Mouse (Mus musculus) limb, embryonic 11.5 days (tissue): ENCODE results near the gene Gm21761. TPM values are rescaled to one million over a fixed set of nuclear protein-coding genes. Genes with fewer than 3 reads are reported as not detected.
"Not testable (repeated sequence)": the region's sequence is repeated elsewhere in the genome, so short reads cannot be mapped to it uniquely, and the experiment has no call there.

Source experiments
- ATAC-seq: fragments of 200-750 bp; cut with Nextera tagmentation; 2 replicates; pipeline ENCODE4 v1.8.0; 2017; ENCODE audit warnings: low read depth; ENCODE audit not compliant: insufficient number of reproducible peaks, low FRiP score, low TSS enrichment
- DNase-seq: peaks from one replicate; pipeline ENCODE4 v3.0.0-alpha.2; 2015; ENCODE audit warnings: low spot score
- H3K27ac ChIP-seq: fragments of 300-500 bp; sonication (generic); replicated peaks from 2 replicates; pipeline ENCODE4 v1.5.1; 2014; ENCODE audit warnings: low read depth, mild to moderate bottlenecking, low read length
- H3K27me3 ChIP-seq: fragments of 300-500 bp; sonication (generic); 2 replicates; pipeline ENCODE4 v1.6.1; 2014; ENCODE audit warnings: mild to moderate bottlenecking, low read length, mixed read lengths; ENCODE audit not compliant: control insufficient read depth, insufficient read depth
- H3K36me3 ChIP-seq: fragments of 300-500 bp; sonication (generic); 2 replicates; pipeline ENCODE4 v1.6.1; 2014; ENCODE audit warnings: mild to moderate bottlenecking, low read length, moderate library complexity, mixed read lengths; ENCODE audit not compliant: control insufficient read depth, insufficient read depth
- H3K4me1 ChIP-seq: fragments of 300-500 bp; sonication (generic); 2 replicates; pipeline ENCODE4 v1.6.1; 2014; ENCODE audit warnings: low read length, mixed read lengths; ENCODE audit not compliant: control insufficient read depth, insufficient read depth
- H3K4me2 ChIP-seq: fragments of 300-500 bp; sonication (generic); 2 replicates; pipeline ENCODE4 v1.6.1; 2014; ENCODE audit warnings: low read depth, mild to moderate bottlenecking, moderate library complexity; ENCODE audit not compliant: severe bottlenecking
- H3K4me3 ChIP-seq: fragments of 300-500 bp; sonication (generic); 2 replicates; pipeline ENCODE4 v1.5.1; 2014; ENCODE audit warnings: low read depth, low read length
- H3K9ac ChIP-seq: fragments of 300-500 bp; sonication (generic); 2 replicates; pipeline ENCODE4 v1.6.1; 2014; ENCODE audit warnings: mild to moderate bottlenecking, low read length
- H3K9me3 ChIP-seq: fragments of 300-500 bp; sonication (generic); 2 replicates; pipeline ENCODE4 v1.6.1; 2016; ENCODE audit warnings: low read length; ENCODE audit not compliant: control insufficient read depth
- WGBS: fragments of 180-500 bp; shearing (Covaris S2); extraction: QIAGEN DNeasy Blood & Tissue Kit; methylation state at CpG from one replicate; pipeline ENCODE4 v1.1.7; 2014; 5-methylcytosine and 5-hydroxymethylcytosine counted together
- polyA plus RNA-seq: library from polyadenylated mRNA; unstranded; fragments of >200 nt; fragmentation: Nextera tagmentation; extraction: Ambion mirVana; gene quantifications from 2 replicates; pipeline ENCODE4 v1.2.1, GENCODE M21; 2014

Gene Gm21761
- not detected in 2 replicates for polyA plus RNA-seq

DNA sequence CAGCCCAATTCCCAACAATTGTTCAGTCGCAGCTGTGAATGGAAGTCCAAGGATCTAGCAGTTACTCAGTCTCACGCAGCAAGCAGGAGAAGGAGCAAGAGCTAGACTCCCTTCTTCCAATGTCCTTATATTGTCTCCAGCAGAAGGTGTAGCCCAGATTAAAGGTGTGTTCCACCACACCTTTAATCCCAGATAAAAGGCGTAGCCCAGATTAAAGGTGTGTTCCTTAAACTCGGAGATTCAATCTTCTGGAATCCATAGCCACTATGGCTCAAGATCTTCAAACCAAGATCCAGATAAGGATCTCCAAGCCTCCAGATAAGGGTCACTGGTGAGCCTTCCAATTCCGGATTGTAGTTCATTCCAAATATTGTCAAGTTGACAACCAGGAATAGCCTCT, at the start of gene Gm21761:
Gene Gm21761, minus strand, starts transcription at position 101 of the 400 bp plus-strand sequence.
- H3K4me3 ChIP-seq, H3K4me1 ChIP-seq, H3K9me3 ChIP-seq, H3K4me2 ChIP-seq, H3K27ac ChIP-seq, ATAC-seq, DNase-seq, H3K9ac ChIP-seq, H3K27me3 ChIP-seq, H3K36me3 ChIP-seq: not testable (repeated sequence)
- WGBS = no CpG with 5 or more reads among the region's 5 CpGs

DNA sequence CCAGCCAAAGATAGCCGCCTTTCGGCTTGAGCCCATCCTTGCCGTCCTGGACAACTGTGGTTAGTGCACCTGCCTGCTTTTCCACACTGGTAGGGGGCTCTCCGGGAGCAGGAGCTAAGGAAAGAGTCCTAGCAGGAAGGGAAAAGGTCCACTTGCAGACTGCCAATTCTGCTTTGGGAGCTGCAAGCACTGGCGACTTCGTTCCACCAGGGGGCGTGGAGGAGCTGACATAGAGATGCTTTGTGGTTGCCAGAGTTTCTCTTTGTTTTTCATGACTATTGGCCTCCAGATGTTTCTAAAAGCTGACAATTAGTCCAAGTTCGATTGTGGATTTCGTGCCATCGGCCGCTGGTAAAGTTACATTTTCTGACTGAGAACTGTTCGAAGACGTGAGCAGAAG, 40.1 kb upstream of the Gm21761 start:
- no CpG with 5 or more reads among the region's 13 CpGs for WGBS
- not testable (repeated sequence) for H3K4me2 ChIP-seq, H3K36me3 ChIP-seq, H3K27me3 ChIP-seq, ATAC-seq, H3K27ac ChIP-seq, H3K4me1 ChIP-seq, DNase-seq, H3K4me3 ChIP-seq, H3K9me3 ChIP-seq, H3K9ac ChIP-seq

DNA sequence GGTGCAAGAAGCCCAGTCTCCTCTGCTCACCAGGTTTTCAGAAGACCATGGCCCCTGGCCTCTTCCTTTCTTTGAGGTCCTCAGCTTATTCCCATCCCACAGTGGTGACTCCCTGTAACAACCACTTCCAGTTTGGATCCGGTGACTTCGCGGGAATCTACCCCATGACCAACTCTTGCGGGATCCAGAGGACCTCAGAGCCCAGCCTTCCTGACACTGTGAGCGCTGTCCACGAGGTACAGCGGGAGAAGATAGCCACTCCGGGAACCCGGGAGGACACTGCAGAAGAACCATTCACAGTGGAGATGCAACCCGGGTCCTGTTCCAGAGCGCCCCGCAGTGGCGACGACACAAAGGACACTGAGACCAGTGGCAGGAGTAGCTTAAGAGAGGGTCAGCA, 39.1 kb upstream of the Gm21761 start:
- not testable (repeated sequence) for H3K27ac ChIP-seq, H3K4me1 ChIP-seq

GRCm38 (mm10) chr13:119965968-119966367, 36.9 kb upstream of the Gm21761 start:
- not testable (repeated sequence) for H3K27ac ChIP-seq, H3K27me3 ChIP-seq, H3K4me2 ChIP-seq, H3K9me3 ChIP-seq, H3K9ac ChIP-seq, H3K36me3 ChIP-seq, H3K4me3 ChIP-seq, H3K4me1 ChIP-seq
- ATAC-seq (peak; percentile 69; the same call in 1 of the 2 replicates), DNase-seq (peak; percentile 28)
- WGBS = 0% methylated on average over 21 of the region's 22 CpGs

More for the DNA sequence above, 39.1 kb upstream of the Gm21761 start:
- H3K4me3 ChIP-seq, H3K36me3 ChIP-seq, DNase-seq, H3K27me3 ChIP-seq, H3K9me3 ChIP-seq, H3K9ac ChIP-seq, ATAC-seq, H3K4me2 ChIP-seq: not testable (repeated sequence)
- no CpG with 5 or more reads among the region's 14 CpGs for WGBS

DNA sequence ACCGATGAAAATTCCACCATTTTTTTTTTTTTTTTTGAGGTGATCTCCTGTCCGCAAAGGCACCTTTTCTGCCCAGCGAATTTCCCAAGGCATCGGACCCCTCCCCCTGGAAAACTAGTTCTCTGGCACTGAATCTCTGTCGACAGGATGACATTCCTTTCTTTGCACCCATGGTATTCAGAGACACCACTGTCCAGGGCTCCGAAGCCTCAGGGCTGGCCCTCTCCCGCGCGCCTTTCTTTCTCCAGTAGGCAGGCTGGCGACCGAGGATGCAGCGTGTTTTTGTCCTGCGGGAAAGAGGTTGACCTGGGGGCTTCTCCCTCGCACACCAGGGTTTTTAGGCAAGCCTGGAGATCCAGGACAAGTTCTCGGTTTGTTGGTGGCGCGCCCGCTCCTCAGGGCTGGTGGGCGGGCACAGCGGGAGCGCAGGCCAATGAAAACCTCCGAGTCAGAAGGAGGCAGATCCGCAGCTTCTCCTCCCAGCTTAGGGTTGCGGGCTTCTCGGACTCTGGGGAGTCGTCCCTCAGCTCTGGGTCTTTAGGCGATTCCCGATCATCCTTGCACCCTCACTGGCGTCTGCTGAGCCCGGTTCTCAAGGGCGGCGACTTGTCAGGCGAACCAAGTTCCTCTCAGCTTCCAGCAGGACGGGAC, 36.4 kb upstream of the Gm21761 start:
- H3K9ac ChIP-seq, DNase-seq, H3K4me3 ChIP-seq, H3K27me3 ChIP-seq, H3K4me1 ChIP-seq, H3K4me2 ChIP-seq, H3K9me3 ChIP-seq, H3K27ac ChIP-seq, H3K36me3 ChIP-seq: not testable (repeated sequence)
- WGBS = 0% methylated on average over 12 of the region's 34 CpGs
- peak; percentile 80 for ATAC-seq

DNA sequence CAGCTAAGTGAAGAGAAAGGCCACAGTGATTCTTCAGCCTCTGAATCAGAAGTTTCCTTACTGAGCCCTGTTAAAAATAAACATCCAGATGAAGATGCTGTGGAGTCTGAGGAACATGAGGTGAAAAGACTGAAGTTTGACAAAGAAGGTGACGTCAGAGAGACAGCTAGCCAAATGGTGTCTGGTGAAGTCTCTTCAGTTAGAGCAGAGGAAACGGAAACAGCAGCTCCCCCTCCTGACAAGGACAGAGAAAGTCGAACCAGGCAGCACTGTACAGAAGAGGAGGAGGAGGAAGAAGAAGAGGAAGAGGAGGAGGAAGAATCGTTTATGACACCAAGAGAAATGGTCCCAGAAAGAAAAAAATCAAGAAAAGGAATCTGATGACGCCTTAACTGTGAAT, 33.8 kb upstream of the Gm21761 start:
- H3K9ac ChIP-seq, H3K4me3 ChIP-seq, DNase-seq, H3K27ac ChIP-seq, H3K4me1 ChIP-seq, H3K4me2 ChIP-seq, ATAC-seq, H3K9me3 ChIP-seq, H3K36me3 ChIP-seq, H3K27me3 ChIP-seq: not testable (repeated sequence)
- no CpG with 5 or more reads among the region's 5 CpGs for WGBS

DNA sequence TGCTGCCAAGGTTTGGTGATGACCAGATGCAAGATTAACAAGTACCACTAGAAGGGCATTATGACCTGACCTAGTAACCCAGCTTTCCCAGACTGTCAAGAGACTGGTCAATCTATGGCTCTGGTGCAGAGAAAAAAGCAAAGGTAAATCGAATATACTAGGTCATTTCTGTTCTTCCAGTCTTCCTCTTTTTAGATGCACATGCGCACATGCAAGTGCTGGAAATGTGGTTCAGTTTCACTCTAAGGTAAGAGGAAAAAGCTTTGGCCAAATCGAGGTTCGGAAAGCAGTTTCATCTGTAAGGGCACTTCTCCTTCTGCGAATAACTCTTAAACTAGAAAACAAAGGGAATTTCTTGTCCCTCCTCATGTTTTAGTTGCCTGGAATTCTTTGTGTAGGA, 26.5 kb upstream of the Gm21761 start:
- not testable (repeated sequence) for DNase-seq, H3K4me2 ChIP-seq, H3K36me3 ChIP-seq, H3K4me3 ChIP-seq, H3K4me1 ChIP-seq, H3K27ac ChIP-seq, ATAC-seq, H3K9me3 ChIP-seq, H3K27me3 ChIP-seq, H3K9ac ChIP-seq
- no CpG with 5 or more reads among the region's 5 CpGs for WGBS

DNA sequence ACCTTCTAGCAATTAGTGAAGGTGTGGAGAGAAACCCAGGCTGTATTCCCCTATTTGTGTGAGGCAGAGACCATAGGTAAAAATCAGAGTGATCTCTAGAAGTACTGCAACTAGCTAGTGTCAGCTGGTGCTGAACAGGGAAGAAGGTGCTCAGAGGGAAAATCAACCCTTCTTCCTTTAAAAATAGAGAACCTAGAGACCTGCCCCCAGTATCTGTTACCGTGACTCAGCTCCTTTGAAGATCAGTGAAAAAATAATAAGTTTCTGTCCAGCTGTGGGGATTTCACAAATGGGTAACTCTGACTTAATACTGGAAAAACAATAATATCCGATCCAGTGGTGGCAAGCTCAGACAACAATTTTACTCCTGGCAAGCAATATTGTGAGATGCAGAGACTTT, 26.0 kb upstream of the Gm21761 start:
- ATAC-seq, H3K4me2 ChIP-seq, H3K4me3 ChIP-seq, H3K9ac ChIP-seq, H3K36me3 ChIP-seq, H3K27me3 ChIP-seq, H3K4me1 ChIP-seq, H3K27ac ChIP-seq, H3K9me3 ChIP-seq, DNase-seq: not testable (repeated sequence)
- 80% methylated on average over 2 of the region's 2 CpGs for WGBS

- not testable (repeated sequence) for ATAC-seq
These were observed 21.6 kb upstream of the Gm21761 start, which contains the start of gene B020031M17Rik for GRCm38 (mm10) chr13:119950706-119951105. TSS of gene B020031M17Rik (minus strand) at chr13:119950806.

More at GRCm38 (mm10) chr13:119950706-119951105, 21.6 kb upstream of the Gm21761 start, which contains the start of gene B020031M17Rik:
- H3K4me3 ChIP-seq, H3K36me3 ChIP-seq, H3K9me3 ChIP-seq, H3K27ac ChIP-seq, H3K27me3 ChIP-seq, H3K4me2 ChIP-seq, H3K4me1 ChIP-seq, DNase-seq, H3K9ac ChIP-seq: not testable (repeated sequence)
- 78% methylated on average over 3 of the region's 6 CpGs for WGBS
